Mouse (Mus musculus): ENCODE results near the gene Kat14.
A peak's percentile ranks its signal among the peaks of the same experiment; 100 is the strongest.

The Kat14 gene

DNA sequence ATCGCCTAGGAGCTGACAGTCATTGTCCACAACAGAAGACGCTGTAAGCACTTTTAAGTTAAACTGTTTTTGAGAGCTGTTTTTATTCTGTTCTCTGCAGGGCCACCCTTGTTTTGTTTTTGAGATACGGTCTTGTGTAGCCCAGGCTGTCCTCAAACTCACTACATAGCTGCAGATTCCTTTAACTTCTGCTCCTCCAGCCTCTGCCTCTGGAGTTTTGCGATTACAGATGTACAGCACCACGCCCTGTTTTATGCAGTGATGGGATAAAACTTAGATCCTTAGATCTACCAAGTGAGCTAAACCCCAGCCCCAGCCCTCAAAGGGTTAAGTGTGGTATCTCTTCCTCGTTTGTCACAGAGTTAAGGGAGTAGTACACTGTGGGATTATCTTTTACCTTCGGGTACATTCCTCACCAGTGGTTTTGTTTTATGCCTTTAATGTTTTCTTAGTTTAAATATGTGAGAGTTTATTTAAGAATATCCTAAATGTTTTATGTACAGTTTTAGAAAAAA, 13.9 kb downstream of the Kat14 start:
- no peak for DNase-seq

DNA sequence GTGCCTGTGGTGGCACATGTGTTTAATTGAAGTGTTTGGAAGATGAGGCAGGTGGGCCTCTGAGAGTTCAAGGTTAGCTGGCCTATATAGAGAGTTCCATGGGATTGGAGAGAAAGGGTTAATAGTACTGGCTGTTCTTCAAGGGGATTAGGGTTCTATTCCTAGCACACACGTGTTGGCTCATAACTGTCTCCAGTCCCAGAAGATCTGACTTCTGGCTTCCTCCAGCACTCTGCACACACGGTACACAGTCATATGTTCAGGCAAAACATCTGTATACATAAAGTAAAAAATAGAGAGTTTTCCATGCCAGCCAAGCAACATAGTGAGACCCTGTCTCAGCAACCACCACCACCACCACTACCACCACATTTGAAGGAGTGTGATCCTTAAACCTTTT, 17.5 kb downstream of the Kat14 start:
- no peak for DNase-seq

DNA sequence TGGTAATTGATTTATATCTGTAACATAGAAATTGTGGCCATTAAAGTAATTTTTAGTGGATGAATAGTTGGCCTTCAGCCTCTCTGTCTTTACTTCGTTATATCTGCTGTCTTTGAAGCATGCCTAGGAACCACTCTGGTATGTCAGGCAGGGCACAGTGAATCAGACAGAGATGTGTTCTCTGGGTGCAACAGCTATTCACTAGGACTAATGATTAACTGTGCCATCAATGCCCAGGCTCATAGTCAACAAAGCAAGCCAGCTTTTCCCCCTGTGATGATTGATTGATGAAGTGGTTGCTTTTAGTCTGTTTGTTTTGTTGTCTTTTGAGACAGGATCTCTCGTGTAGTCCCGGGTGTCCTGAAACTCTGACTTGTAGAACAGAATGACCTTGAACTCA, 19.6 kb downstream of the Kat14 start:
- DNase-seq = no peak

DNA sequence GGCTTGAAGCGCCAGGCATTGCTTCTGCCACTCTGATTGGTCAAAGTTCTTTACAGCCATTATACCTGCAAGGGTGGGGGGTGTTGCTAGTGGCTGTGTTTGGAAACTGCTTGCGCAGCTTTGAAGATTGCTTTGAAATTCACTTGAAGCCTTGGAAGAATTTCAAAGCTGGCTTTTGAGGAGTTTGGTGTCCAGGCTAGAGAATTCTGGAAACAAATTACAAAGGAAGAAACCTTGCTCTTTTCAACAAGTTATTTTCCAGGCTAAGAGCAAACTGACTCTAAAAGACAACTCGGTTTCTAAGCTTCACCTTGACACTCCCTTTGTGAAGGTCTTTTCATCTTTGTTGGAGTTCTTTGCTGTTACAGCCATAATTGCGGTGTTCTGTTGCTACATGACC, 30.7 kb downstream of the Kat14 start:
- no peak for DNase-seq

DNA sequence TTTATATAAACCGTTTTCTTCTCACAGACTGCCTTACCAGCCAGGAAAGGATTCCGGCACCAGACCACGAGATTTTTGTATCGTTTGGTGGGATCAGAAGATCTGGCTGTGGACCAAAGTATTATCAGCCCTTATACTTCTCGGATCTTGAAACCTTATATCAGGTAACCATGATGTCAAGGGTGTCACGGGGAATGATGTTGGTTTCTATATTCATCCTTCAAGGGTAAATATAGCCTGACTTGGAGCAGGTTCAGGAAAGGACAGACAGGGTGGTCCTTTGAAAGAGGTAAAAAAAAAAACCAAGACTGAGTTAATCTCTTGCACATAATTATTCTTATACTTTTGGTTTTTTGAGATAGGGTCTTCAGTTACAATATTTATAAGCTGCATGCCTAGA, 31.9 kb downstream of the Kat14 start:
- no peak for DNase-seq

DNA sequence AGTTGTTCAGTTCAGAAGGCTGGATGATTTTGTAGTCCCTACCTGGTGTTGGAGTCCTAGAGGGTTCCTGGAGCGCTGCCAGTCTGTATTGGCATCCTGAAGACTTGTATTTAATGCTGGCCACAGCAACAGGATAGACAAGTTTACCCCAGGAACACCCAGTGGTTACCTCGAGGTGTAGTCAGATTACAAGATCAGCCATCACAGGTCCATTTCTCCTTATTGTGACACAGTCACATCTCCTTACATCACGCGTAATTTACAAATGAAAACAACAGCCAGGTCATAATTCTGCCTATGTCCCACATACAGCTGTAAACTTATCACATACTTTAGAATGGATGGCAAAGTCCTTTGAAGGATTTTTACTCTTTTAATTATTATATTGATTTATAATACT, 40.3 kb downstream of the Kat14 start:
- DNase-seq = no peak

DNA sequence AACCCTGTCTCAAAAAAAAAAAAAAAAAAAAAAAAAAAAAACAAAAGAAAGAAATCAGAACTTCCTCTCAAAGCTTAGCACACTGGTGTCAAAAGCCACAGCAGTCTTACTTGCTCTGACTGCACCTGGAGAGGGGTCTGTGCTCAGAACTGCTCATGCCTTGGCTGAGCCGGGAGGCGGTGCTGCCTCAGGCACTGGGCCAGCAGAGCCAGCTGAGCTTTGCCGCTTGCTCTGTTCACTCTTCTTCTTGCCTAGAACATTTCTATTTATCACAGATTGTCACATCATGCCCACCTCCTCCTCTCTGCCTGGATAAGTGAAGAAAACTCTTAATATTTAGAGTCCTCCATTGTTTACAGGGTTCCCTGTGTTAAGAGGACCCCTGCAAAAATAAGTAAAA, 41.8 kb downstream of the Kat14 start:
- DNase-seq = no peak

DNA sequence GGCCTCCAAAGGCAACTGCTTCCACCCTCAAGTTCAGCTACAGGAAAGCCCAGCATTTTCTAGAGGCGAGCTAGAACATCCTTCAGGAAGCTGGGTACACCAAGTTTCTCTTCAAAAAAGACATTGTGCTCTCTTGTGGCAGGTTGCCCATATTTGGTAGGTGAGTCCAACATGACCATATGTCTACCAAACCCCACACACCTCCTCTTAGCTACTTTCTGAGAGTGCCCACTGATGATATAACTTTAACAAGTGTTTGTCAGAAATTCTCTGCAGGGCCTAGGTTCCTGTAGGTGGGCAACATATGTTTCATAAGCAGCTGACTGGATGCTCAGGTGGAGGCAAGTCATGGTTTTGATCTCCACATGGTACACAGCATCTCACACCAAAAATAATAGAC, 45.9 kb downstream of the Kat14 start:
- DNase-seq = no peak

DNA sequence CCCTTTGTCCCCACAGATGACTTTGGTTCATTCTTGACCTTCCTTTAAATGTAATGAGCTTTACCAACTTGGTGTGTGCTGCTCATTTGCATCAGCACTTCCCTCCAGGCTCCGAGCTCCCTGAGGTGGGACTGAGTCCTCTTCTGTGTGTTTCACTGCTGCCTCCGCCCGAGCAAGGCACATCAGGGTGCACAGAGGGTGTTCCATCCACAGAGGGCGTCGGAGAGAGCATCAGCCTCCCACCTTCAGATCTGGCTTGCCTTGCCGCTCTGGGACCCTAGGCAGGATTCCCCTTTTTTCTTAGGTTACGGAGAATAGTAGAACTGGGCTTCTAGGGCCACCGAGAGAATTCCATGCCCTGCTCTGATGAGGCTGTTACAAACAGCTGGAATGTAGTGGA, 48.1 kb downstream of the Kat14 start:
- peak in 1 of 2 experiments; percentile 21 for DNase-seq

DNA sequence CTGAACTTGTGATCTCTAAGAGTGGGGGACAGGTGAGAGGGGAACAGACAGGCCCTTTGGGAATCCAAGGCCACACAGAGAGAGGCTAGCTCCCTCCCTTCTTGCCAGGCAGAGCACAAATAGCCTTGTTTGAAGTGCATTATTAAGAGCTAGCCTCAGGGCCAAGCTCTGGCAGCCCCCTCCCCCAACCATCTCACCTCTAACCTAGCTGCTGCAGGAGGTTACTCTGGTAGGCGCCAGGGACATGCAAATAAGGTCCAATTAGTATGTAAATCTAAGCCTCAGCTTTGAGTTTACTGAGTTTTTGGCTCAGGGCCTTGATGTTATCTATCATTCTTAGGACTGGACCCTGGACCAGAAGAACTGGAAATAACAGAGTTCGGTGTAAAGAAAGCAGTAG, 49.3 kb downstream of the Kat14 start:
- peak; percentile 28 to 46 for DNase-seq

DNA sequence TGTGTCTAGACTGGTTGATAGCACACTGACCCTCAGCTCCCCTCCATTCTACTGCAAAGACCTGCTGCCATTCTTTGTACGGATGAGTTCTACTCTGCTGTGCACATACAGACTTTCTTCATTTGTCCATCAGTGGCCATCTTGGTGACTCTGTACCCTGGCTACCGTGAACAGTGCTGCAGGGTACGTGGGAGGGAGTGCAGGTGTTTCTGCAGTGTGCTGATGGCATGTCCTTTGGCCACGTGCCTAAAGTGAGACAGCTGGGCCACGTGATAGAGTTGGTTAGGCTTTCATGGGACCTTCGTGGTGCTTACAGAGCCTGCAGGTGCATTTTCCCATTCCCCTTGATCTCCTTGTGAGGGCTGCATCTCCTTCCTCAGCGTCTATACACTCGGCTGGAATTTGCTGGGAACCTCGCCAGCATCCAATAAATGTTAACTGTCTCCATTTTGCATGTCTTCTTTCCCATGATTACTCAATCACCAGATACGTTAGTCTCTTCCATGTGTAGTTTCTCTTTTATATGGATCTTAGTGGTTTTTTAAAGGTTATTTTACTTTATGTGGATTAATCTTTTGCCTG, 53.4 kb downstream of the Kat14 start:
- peak; percentile 15 to 22 for DNase-seq

DNA sequence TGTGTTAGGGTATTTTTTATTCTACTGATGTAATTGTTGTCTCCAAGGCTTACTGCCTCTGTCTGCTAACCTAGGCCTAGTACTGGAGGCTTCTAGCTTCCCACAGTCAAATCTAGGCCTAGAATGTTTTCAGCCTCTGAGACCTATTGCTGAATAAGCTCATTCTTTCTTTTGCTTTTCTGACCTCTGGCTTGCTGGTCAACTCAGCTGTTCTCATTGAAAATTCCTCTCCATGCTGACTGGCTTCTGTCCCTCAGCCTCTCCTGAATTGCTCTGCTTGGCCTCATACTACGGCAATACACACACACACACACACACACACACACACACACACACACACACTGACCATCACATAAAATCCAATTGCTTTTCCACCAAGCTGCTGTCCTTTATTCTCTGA, 57.0 kb downstream of the Kat14 start:
- peak in 1 of 2 experiments; percentile 14 for DNase-seq

DNA sequence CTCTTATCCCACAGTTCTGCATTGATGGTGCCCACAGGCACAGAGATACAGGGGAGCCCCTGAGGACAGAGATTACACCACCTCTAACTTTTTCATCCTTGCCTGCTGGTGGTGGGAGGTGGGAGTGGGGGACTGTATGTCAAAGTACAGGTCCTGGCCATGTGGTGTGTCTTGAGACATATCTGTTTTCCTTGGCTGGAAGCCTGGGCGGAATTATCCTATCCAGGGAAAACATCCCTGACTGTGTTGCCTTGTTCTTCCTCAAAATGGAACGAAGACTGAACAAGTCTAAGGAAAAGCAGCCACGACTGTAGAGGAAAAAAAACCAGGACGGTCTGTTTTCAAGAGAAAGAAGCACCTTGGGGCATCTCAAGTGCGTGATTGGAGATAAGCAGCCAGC, 59.1 kb downstream of the Kat14 start:
- DNase-seq = no peak

DNA sequence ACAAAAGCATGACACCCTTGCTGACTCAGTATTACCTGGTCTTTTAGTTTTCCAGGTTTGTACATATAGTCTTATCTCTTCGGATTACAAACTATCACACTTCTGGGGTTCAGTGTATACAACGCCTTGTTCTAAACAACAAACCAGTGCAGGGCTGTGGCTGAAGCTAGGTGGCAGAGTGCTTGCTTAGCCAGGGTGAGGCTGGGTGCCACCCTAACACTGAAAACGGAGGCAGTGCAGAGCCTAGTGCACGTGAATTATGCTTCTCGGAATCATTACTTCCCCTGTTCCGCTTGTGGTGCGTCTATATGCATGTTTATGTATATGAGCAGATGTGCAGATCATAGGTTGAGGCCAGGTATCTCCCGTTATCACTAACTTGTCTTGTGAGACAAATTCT, 59.9 kb downstream of the Kat14 start:
- DNase-seq = no peak

DNA sequence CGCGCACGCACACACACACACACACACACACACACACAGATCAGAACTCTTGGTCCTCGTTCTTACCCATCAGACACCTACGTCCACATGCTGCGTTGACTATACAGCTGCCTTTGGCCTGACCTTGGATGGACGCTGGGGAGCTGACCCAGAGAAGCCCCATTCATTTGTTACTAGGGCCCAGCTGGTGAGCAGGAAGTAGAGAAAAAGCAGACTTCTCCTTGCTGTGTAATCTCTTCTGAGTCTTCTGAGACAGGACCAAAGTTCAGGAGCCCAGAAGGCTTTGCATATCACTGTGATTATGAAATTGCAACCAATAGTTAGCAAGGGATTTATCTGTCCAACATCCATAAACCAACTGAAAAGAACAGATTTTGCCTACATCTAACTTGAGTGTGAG, 60.4 kb downstream of the Kat14 start:
- DNase-seq = peak in 1 of 2 experiments; percentile 31

DNA sequence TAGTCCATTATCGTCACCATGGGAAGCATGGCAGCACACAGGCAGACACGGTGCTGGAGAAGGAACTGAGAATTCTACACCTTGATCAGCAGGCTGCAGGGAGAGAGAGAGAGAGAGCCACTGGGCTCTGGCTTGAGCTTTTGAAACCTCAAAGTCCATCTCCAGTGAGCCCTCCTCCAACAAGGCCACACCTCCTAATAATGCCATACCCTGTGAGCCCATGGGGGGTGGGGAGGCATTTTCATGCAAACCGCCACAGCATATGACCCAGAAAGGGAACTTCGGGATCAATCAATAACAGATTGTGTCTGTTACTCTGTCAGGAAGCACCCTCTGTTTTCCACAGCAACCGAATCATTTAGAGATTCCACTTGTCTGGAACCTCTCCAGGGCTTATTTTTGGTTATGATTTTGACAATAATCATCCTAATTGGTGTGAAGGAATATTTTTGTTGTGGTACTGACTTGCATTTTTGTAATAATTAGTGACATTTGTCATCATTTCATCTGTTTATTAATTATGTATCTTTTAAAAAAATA, 62.6 kb downstream of the Kat14 start:
- DNase-seq = no peak

DNA sequence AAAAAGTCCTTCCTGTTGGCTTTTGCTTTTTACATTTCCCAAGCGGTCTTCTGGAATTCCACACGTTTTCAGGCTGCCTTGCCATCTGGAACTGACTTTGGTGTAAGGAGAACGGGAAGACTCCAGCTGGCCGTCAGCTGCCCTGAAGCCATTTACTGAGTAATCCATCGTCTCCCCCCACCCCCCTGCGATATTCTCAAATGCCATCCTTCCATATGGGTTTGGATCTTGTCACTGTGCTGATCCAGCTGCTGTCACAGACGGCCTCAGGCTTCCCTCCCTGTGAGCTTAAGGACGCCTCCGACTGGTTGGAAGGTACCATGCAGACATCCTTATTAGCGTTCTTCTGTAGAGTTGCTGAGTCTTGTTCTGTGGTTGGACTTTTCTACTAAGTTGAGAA, 66.9 kb downstream of the Kat14 start:
- DNase-seq = no peak

DNA sequence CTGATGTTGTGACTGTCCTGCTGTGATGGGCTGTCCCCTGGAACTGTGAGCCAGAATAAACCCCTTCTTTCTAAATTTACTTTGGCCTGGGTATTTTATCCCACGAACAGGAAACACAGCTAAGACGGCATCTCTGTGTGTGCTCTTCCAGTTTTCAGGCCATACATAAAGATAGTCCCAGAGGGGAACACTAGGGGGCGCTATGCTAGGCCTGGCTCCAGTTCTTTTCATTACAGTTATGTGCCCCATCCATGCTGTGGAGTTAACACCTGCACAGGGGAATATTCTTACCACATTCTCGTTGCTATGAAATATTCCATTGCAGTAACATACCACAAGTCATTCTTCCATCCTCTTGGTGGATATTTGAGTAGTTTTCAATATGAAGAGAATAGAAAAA, 69.6 kb downstream of the Kat14 start:
- DNase-seq = no peak

DNA sequence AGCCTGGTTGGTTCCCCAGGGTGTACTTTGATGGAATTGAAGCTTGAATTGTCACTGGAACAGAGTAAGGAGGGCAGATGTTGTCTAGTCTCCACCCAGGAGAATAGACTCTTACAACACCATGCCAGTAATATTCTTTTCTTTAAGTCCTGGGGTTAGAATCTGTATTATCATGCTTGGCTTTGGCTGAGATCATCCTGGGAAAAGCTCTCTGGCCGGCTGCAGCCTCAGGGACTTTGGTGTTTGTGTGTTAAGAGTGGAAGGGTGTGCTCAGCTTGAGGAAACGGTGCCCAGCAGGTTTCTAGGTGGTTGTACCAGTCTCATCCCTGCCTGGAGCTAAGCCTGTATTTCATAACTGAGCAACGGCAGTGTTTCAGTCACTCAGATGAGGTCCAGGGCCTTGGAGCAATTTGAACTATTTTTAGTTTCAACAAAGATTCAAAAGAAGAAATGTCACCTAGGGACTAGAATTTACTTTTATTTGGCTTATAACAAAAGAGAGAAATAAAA, 70.5 kb downstream of the Kat14 start:
- no peak for DNase-seq

DNA sequence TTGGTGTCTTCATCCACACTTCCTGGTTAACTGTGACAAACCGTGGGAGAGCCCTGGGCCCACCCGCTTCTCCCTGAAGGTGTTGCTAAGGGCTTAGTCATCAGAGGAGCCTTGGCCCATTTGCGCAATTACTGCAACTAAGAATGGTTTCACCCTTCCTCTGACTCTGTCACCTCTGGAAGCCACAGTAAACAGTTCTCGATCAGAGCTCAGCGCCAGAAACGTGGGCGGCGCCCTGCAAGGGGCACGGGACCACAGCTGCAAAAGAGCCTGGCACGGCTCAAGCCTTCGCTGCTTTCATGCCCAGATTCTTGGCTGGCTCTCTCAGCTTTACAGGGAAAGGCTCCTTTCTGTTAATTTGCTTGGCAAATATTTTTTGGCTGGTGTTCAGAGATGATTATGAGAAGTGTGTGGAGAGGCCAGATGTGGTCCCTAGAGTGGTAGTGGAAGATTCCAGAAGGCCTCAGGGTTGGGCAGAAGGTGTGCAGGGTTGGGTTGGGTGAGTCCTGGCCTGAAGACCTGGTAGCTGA, 72.7 kb downstream of the Kat14 start:
- DNase-seq = no peak

DNA sequence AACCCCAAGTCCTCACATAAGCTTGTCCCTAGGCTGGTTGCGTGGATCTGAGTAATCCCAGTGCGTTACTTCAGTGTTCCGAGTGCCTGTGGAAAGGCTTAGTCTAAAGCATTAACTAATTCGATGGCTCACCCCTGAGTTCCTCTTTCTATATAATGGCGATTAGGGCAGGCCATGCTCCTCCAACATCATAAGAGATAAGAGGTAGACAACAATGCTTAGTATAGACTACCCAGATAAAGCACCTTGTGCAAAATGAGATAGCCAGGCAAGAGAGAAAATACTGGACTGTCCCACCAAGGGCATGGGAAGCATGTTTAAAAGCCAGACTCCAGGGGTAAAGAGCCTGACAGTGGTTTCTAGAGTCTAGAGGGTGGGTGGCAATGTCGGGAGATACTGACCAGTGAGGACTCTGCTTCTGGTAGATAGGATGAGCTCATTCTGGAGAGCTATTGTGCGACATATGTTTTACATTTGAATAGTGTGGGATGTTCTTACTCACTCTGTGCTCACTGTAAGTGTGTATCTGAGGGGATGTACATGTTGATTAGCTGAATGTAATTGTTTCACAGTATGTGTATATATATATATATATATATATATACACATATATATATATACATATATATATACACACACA, 77.7 kb downstream of the Kat14 start:
- no peak for DNase-seq

DNA sequence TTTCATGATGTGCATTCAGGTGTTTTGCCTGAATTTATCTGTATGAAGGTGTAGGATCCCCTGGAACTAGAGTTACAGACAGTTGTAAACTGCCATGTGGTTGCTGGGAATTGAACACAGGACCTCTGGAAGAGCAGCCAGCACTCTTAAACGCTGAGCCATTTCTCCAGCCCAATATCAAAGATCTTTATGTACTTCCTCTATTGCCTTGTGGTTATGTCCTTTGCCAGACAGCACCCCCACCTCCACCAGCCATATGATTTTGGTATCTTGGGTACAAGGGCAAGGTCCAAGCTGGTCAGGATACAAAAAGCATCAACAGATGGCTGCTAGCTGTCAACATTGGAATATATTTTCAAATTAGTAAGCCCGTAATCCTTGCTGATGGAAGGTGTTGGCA, 81.6 kb downstream of the Kat14 start:
- DNase-seq = no peak

DNA sequence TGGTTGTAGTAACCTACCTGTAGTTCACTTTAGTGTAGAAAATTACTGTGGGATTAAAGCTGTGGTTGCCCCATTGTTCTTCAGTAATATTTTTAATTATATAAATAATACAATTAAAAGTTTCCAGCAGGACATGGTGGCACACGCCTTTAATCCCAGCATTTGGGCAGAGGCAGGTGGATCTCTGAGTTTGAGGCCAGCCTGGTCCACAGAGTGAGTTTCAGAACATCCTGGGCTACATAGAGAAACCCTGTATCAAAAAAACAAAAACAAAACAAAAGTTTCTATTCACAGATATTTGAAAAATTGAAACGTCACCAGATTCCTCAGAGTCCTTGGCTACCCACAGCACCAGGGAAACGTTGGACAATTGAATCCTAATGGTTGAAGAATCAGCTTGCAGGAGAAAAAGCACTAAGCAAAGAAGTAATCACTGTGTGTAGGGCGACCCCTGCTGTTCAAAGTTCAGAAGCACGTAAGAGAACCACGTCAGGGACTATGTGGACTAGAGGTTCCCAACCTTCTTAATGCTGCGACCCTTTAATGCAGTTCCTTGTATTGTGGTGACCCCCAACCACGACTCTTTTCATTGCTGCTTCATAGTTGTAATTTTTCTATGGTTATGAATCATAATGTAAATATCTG, 83.7 kb downstream of the Kat14 start:
- DNase-seq = peak; percentile 84 to 86

Measured in kidney, postnatal 4 days (tissue).